Mouse (Mus musculus) embryonic facial prominence, embryonic 13.5 days (tissue): ENCODE data around the gene Slc12a4. TPM values are rescaled to one million over a fixed set of nuclear protein-coding genes. Genes with fewer than 3 reads are reported as not detected.
A peak's percentile ranks its signal among the peaks of the same experiment; 100 is the strongest.
"Not testable (repeated sequence)": the region's sequence is repeated elsewhere in the genome, so short reads cannot be mapped to it uniquely, and the experiment has no call there.

Source experiments
- ATAC-seq: fragments of 200-750 bp; cut with Nextera tagmentation; 2 replicates; pipeline ENCODE4 v1.8.0; 2017; ENCODE audit warnings: low read depth; ENCODE audit not compliant: insufficient number of reproducible peaks, insufficient read depth, low FRiP score, low TSS enrichment
- H3K27ac ChIP-seq: fragments of 300-500 bp; sonication (generic); 2 replicates; pipeline ENCODE4 v1.5.1; 2015; ENCODE audit warnings: moderate library complexity, mild to moderate bottlenecking, inconsistent platforms
- H3K27me3 ChIP-seq: fragments of 300-500 bp; sonication (generic); 2 replicates; pipeline ENCODE4 v1.6.1; 2015; ENCODE audit warnings: mild to moderate bottlenecking, inconsistent platforms
- H3K36me3 ChIP-seq: fragments of 300-500 bp; sonication (generic); 2 replicates; pipeline ENCODE4 v1.6.1; 2015; ENCODE audit warnings: mild to moderate bottlenecking, inconsistent platforms
- H3K4me1 ChIP-seq: fragments of 300-500 bp; sonication (generic); 2 replicates; pipeline ENCODE4 v1.6.1; 2015; ENCODE audit warnings: inconsistent platforms
- H3K4me2 ChIP-seq: fragments of 300-500 bp; sonication (generic); 2 replicates; pipeline ENCODE4 v1.6.1; 2015; ENCODE audit warnings: moderate library complexity, mild to moderate bottlenecking, inconsistent platforms
- H3K4me3 ChIP-seq: fragments of 300-500 bp; sonication (generic); 2 replicates; pipeline ENCODE4 v1.5.1; 2015; ENCODE audit warnings: mild to moderate bottlenecking, inconsistent platforms
- H3K9ac ChIP-seq: fragments of 300-500 bp; sonication (generic); 2 replicates; pipeline ENCODE4 v1.6.1; 2015; ENCODE audit warnings: mild to moderate bottlenecking, inconsistent platforms
- H3K9me3 ChIP-seq: fragments of 300-500 bp; sonication (generic); 2 replicates; pipeline ENCODE4 v1.6.1; 2016; ENCODE audit warnings: inconsistent platforms
- WGBS: fragments of 180-500 bp; shearing (Covaris S2); methylation state at CpG from one replicate; pipeline ENCODE4 v1.1.7; 2015; ENCODE audit warnings: mixed read lengths; 5-methylcytosine and 5-hydroxymethylcytosine counted together
- polyA plus RNA-seq: library from polyadenylated mRNA; unstranded; fragments of >200 nt; fragmentation: Nextera tagmentation; extraction: Ambion mirVana; gene quantifications from 2 replicates; pipeline ENCODE4 v1.2.1, GENCODE M21; 2015

The Slc12a4 gene
- polyA plus RNA-seq, 1 experiment from 2014 or later: 48.3 TPM

DNA sequence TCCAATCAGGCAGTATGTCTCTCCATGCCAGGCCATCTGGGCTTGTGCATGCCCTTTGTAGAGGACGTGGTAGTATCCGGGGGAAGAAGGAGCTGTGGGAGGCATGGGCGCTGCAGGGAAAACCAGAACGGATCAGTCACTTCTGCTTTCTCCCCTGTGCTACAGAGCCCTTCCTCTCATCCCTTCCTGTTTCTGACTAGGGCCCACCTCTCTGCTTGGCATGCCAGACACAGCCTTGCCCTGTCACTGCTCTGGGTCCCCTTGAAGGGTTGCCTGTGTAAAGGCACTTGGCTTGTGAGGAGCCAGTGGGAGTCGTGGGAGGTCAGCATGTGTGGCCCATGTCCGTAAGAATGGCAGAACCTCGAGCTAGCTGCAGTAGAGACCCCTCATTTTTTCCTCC is 30.5 kb upstream of the Slc12a4 start:
- WGBS: 78% methylated on average over 7 of the region's 7 CpGs
- no peaks in the 10 kb centered on the region for H3K4me1 ChIP-seq
- no peak overlapping the region for H3K4me3 ChIP-seq
- no peak overlapping the region for H3K9ac ChIP-seq
- H3K27ac ChIP-seq: no peak overlapping the region
- no peaks in the 10 kb centered on the region for H3K27me3 ChIP-seq
- H3K9me3 ChIP-seq: no peaks in the 10 kb centered on the region
- H3K36me3 ChIP-seq: no peaks in the 10 kb centered on the region
- no peak for ATAC-seq
- no peak overlapping the region for H3K4me2 ChIP-seq

- Histone ChIP-seq H3K9me3 (no peaks in the 10 kb centered on the region), H3K9ac (no peak overlapping the region), H3K4me2 (no peak overlapping the region), H3K4me3 (no peak overlapping the region), H3K27me3 (no peaks in the 10 kb centered on the region), H3K4me1 (no peaks in the 10 kb centered on the region), H3K36me3 (no peaks in the 10 kb centered on the region), H3K27ac (no peak overlapping the region)
- WGBS: 58% methylated on average over 4 of the region's 4 CpGs
- ATAC-seq: no peak
Measured at GRCm38 (mm10) chr8:105993226-105993625, 27.3 kb upstream of the Slc12a4 start.

GRCm38 (mm10) chr8:105992499-105992898 is 26.6 kb upstream of the Slc12a4 start:
- Histone ChIP-seq H3K4me1 (no peaks in the 10 kb centered on the region), H3K9me3 (no peaks in the 10 kb centered on the region), H3K4me3 (no peak overlapping the region), H3K36me3 (no peaks in the 10 kb centered on the region), H3K4me2 (no peak overlapping the region), H3K27ac (no peak overlapping the region), H3K9ac (no peak overlapping the region), H3K27me3 (no peaks in the 10 kb centered on the region)
- WGBS: 57% methylated on average over 5 of the region's 5 CpGs
- no peak for ATAC-seq

GRCm38 (mm10) chr8:105991546-105991945 is 25.6 kb upstream of the Slc12a4 start:
- 80% methylated on average over 2 of the region's 2 CpGs for WGBS
- no peak for ATAC-seq
- Histone ChIP-seq H3K36me3 (no peaks in the 10 kb centered on the region), H3K9ac (no peak overlapping the region), H3K27ac (no peak overlapping the region), H3K27me3 (no peaks in the 10 kb centered on the region), H3K4me3 (no peak overlapping the region), H3K9me3 (no peaks in the 10 kb centered on the region), H3K4me2 (no peak overlapping the region), H3K4me1 (no peaks in the 10 kb centered on the region)

- Histone ChIP-seq H3K27ac (no peak within 1 kb of the TSS), H3K4me3 (no peak within 1 kb of the TSS), H3K9me3 (no peaks in the 10 kb centered on the region), H3K27me3 (no peaks in the 10 kb centered on the region), H3K9ac (peak within 1 kb of the TSS; percentile 40; the same call in 1 of the 2 replicates), H3K4me2 (peak within 1 kb of the TSS; percentile 39), H3K4me1 (no peaks in the 10 kb centered on the region), H3K36me3 (no peaks in the 10 kb centered on the region)
- 11% methylated on average over 15 of the region's 15 CpGs for WGBS
- ATAC-seq: peak; percentile 62; the same call in 1 of the 2 replicates
Measured at GRCm38 (mm10) chr8:105990856-105991387, 25.0 kb upstream of the Slc12a4 start, which contains the start of gene Dus2. TSS of gene Dus2 (plus strand) at chr8:105991337.

DNA sequence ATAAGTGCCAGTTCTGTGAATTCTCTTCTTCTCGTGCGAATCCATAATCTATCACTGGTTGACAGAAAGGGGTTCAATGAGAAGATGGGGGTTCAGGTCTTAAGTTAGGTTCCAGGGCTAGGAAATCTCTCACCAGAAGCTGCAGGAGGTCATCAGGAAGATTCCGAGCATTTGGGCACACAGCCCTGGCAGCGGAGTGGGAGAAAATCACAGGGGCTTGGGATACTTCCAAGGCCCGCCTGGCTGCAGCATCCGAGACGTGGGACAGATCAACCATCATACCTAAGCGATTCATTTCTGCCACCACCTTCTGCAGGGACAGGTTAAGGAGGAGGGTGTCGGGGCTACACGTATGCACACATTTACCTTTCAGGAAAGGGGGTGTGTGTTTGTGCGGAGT is 22.6 kb upstream of the Slc12a4 start:
- no peak overlapping the region for H3K4me3 ChIP-seq
- no peak overlapping the region for H3K9ac ChIP-seq
- H3K9me3 ChIP-seq: no peaks in the 10 kb centered on the region
- H3K27ac ChIP-seq: no peak overlapping the region
- no peak overlapping the region for H3K4me2 ChIP-seq
- no peaks in the 10 kb centered on the region for H3K4me1 ChIP-seq
- H3K36me3 ChIP-seq: no peaks in the 10 kb centered on the region
- ATAC-seq: no peak
- WGBS: 84% methylated on average over 11 of the region's 11 CpGs
- H3K27me3 ChIP-seq: no peaks in the 10 kb centered on the region

DNA sequence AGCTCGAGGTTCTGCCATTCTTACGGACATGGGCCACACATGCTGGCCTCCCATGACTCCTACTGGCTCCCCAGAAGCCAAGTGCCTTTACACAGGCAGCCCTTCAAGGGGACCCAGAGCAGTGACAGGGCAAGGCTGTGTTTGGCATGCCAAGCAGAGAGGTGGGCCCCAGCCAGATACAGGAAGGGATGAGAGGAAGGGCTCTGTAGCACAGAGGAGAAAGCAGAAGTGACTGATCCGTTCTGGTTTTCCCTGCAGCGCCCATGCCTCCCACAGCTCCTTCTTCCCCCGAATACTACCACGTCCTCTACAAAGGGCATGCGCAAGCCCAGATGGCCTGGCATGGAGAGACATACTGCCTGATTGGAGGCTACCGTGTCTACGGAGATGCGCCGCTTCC is 17.5 kb upstream of the Slc12a4 start:
- H3K4me1 ChIP-seq, H3K9ac ChIP-seq, H3K4me2 ChIP-seq, H3K9me3 ChIP-seq, H3K27me3 ChIP-seq, ATAC-seq, H3K4me3 ChIP-seq, H3K27ac ChIP-seq, H3K36me3 ChIP-seq: not testable (repeated sequence)
- WGBS: 79% methylated on average over 11 of the region's 11 CpGs

DNA sequence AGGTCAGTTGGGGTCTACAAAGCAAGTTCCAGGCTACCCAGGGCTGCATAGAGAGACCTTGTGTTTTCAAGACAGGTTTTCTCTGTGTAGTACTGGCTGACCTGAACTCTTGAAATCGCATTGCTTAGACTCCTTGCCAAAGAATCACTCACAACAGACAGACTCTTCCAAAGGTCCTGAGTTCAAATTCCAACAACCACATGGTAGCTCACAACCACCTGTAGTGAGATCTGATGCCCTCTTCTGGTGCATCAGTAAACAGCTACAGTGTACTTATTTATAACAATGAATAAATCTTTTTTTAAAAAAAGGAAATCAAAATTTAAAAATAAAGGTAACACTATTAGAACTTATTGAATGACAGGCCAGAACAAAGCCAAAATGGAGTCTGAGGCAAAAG is 15.2 kb upstream of the Slc12a4 start:
- Histone ChIP-seq H3K9ac (no peak overlapping the region), H3K27ac (no peak overlapping the region), H3K9me3 (no peaks in the 10 kb centered on the region), H3K36me3 (no peaks in the 10 kb centered on the region), H3K27me3 (no peaks in the 10 kb centered on the region), H3K4me3 (no peak overlapping the region), H3K4me1 (no peaks in the 10 kb centered on the region), H3K4me2 (no peak overlapping the region)
- WGBS: 87% methylated on average over 1 of the region's 1 CpGs
- ATAC-seq: no peak

GRCm38 (mm10) chr8:105979325-105979724 is 13.4 kb upstream of the Slc12a4 start, which contains the start of gene Dpep3:
TSS of gene Dpep3 (minus strand) at chr8:105979429.
- Histone ChIP-seq H3K27me3 (no peaks in the 10 kb centered on the region), H3K9ac (no peak within 1 kb of the TSS), H3K9me3 (no peaks in the 10 kb centered on the region), H3K4me2 (no peak within 1 kb of the TSS), H3K36me3 (no peaks in the 10 kb centered on the region), H3K4me3 (no peak within 1 kb of the TSS), H3K27ac (no peak within 1 kb of the TSS), H3K4me1 (no peaks in the 10 kb centered on the region)
- 0 out of 2 replicates have a peak, but pooled peaks have one; percentile 20 for ATAC-seq
- 93% methylated on average over 15 of the region's 15 CpGs for WGBS

DNA sequence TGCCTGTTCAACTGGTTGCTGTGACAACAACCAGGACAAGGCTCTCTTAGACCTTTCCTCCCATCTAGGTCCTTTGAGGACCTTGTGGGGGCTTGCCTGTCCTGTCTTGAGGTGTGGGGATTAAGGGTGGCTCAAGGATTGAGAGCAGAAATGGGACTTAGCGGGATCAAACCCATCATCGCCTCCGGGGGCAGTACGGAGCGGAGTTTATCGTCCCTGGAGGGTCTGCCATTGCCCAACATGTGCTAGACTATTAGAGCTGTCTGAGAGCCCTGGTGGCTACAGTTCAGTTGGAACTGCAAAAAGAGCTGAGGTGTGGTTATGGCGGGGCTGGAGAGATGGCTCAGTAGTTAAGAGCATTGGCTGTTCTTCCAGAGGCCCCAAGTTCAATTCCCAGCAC is 9.5 kb upstream of the Slc12a4 start:
- no peak overlapping the region for H3K4me2 ChIP-seq
- WGBS: 68% methylated on average over 7 of the region's 7 CpGs

GRCm38 (mm10) chr8:105971019-105971720 is 5.3 kb upstream of the Slc12a4 start:
- ATAC-seq: no peak
- WGBS: 70% methylated on average over 8 of the region's 8 CpGs
- peaks cover 11% of the 10 kb centered on the region for H3K4me1 ChIP-seq
- H3K4me2 ChIP-seq: no peak overlapping the region
- no peak overlapping the region for H3K27ac ChIP-seq
- H3K9ac ChIP-seq: no peak overlapping the region
- no peaks in the 10 kb centered on the region for H3K36me3 ChIP-seq
- H3K27me3 ChIP-seq: no peaks in the 10 kb centered on the region
- no peaks in the 10 kb centered on the region for H3K9me3 ChIP-seq
- H3K4me3 ChIP-seq: no peak overlapping the region

More for the DNA sequence above, 9.5 kb upstream of the Slc12a4 start:
- H3K36me3 ChIP-seq: no peaks in the 10 kb centered on the region
- no peaks in the 10 kb centered on the region for H3K27me3 ChIP-seq
- ATAC-seq: no peak
- no peak overlapping the region for H3K27ac ChIP-seq
- no peaks in the 10 kb centered on the region for H3K4me1 ChIP-seq
- H3K4me3 ChIP-seq: no peak overlapping the region
- H3K9ac ChIP-seq: no peak overlapping the region
- H3K9me3 ChIP-seq: no peaks in the 10 kb centered on the region

- no peak for ATAC-seq
- Histone ChIP-seq H3K36me3 (no peaks in the 10 kb centered on the region), H3K27me3 (no peaks in the 10 kb centered on the region), H3K4me2 (no peak overlapping the region), H3K27ac (no peak overlapping the region), H3K9me3 (no peaks in the 10 kb centered on the region), H3K9ac (no peak overlapping the region), H3K4me1 (peaks cover 21% of the 10 kb centered on the region), H3K4me3 (no peak overlapping the region)
- WGBS: 70% methylated on average over 1 of the region's 1 CpGs
Measured at GRCm38 (mm10) chr8:105969367-105969766, 3.5 kb upstream of the Slc12a4 start.
